Mouse (Mus musculus) erythroblast, embryonic 14.5 days (primary cell): ENCODE results near the gene Supt3.

Source experiments
- GATA1 ChIP-seq: IDR thresholded peaks from 2 replicates; pipeline ENCODE4 v1.6.1; 2012; ENCODE audit warnings: low read length, inconsistent platforms, mixed read lengths
- TAL1 ChIP-seq: IDR thresholded peaks from 3 replicates; pipeline ENCODE4 v1.6.1; 2012; ENCODE audit warnings: low read length, inconsistent platforms, mixed read lengths

DNA sequence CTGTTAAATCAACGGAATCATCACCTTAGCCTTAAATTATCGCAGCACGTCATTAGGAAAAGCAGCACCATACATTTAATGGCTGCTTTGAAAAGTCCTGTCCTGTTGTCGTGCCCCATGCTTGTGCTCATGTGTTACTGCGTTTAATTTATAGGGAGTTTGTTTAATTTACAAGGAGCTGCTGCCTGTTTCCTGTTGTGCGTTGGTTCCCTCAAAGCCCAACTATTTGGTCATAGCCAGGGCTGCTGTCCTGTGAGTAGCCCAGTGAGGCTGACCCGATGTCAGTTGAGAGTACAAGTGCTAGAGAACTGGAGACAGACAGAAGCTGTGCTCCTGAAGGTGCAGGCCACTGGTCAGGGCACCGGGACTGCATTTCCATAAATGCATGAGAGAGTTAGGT lies 304.6 kb downstream of the Supt3 start:
- TF ChIP-seq GATA1 (no peak), TAL1 (no peak)
